Comparison of ENCODE assay signal across 8 mouse cellular contexts in genomic region chr10:53596677-53597120, GRCm38 (mm10). TPM values are rescaled to one million over a fixed set of nuclear protein-coding genes. Genes with fewer than 3 reads are reported as not detected.
DNase-seq lines count a peak whose midpoint lies in the region; ATAC-seq lines count a peak whose summit lies in the region.

TSS of gene Asf1a (plus strand) at chr10:53596757.

- peak; percentile 87 for ATAC-seq in inflammation-experienced regulatory T-cells, adult 6 months
- peak; percentile 91 for ATAC-seq in megakaryocyte-erythroid progenitor cell, adult 5-6 weeks (replicated peaks; ENCODE audit: low FRiP score, low TSS enrichment, poor library complexity, severe bottlenecking)

- DNase-seq in adrenal gland, adult (ENCODE audit: inconsistent age in 2 of 2, low spot score in 1 of 2), result peak; percentile 99
- peak; percentile 96 for DNase-seq in embryo, embryonic 10.5 days (ENCODE audit: low spot score)
- peak; percentile 97 for DNase-seq in gastrocnemius, postnatal 14 days
- peak; percentile 96 to 98 for DNase-seq in left cerebral cortex, postnatal 10 days (ENCODE audit: extremely low spot score in 1 of 2, low spot score in 2 of 2)
- DNase-seq in right cerebral cortex, postnatal 25 days, result peak; percentile 97
- DNase-seq in urinary bladder, postnatal 4 days (ENCODE audit: low spot score in 2 of 2), result peak; percentile 97 to 98

- intact Hi-C loops in gastrocnemius, postnatal 14 days (cut with DNase I; ENCODE audit: low total_unique reads), result no loop called here
- intact Hi-C loops in left cerebral cortex, postnatal 10 days (cut with DNase I), result loop anchor here (10.0 kb wide), 1 partner anchor 252 kb away; no protein-coding TSS in a partner anchor

RNA-seq across cellular contexts. Expression of gene Asf1a, which starts in this region (rescaled TPM):
- 10 to 100 TPM; 18.6 to 21.2 TPM for total RNA-seq in gastrocnemius, postnatal 14 days (2021)
- 10 to 100 TPM in 1 of 3 experiments, 1 to 10 TPM in 2; 6.5 to 12.8 (median 8.3) TPM for polyA plus RNA-seq in inflammation-experienced regulatory T-cells, adult 6 months (2017; shearing (Covaris generic))
- total RNA-seq in left cerebral cortex, postnatal 10 days (2021), result 10 to 100 TPM; 23.4 TPM
- total RNA-seq in megakaryocyte-erythroid progenitor cell, adult 5-6 weeks (2014; fragmentation: Nextera tagmentation), result 118 and 119 TPM in 2 replicates
- total RNA-seq in megakaryocyte-erythroid progenitor cell, adult 5-6 weeks (2017), result 67.6 and 127 TPM in 2 replicates

Comparison
In these comparisons a context has a peak if more than half of its experiments do, and no peak if none do; other contexts are left out.
1. Peak in every context shown above with its lines: DNase-seq and ATAC-seq.